Mouse (Mus musculus) right cerebral cortex, adult 2 months (tissue): Measurements from ENCODE around the gene Parvg.

Experiments used
- DNase-seq, 2 experiments: peaks; one replicate each; pipeline ENCODE4 v3.0.0; 2021 to 2022; ENCODE audit warnings: low spot score in 2 of 2

Parvg gene

DNA sequence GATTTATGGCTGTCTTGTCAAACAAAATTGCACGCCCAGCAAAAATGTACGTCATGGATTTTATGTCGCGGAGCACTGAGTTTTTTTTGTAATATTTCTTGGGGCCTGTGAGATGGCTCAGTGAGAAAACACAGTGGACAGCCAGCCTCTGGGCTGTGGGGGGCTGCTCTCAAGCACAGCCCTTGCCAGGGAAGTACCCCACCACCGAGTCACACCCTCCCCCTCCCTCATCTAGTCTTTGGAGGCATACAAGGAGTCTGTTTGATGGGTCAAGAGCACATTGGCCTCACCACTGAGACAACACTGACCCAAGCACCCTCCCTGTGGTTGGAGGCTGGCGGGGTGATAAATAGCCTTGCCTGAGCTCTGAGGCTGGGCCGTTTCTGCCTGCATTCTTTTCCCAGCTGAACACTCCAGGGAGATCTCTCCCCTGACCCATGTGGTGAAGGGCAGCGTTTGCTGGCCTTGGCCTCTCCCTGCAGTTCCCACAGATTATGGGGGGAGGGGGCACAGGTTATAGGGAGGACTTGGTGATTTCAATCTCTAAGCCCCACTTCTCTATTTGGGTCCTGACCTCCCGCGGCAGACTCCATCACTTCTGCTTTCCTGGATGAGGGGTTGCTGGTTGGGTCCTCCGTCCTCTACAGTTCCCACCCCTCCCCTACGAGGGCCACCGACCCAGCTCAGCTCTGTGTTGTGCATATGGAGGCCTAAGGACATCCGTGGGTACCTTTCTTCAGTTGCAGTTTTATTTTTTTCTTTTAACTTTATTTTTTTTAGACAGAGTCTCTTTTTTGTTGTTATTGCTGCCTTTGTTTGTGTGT, 26.3 kb downstream of the Parvg start:
- no peak for DNase-seq

DNA sequence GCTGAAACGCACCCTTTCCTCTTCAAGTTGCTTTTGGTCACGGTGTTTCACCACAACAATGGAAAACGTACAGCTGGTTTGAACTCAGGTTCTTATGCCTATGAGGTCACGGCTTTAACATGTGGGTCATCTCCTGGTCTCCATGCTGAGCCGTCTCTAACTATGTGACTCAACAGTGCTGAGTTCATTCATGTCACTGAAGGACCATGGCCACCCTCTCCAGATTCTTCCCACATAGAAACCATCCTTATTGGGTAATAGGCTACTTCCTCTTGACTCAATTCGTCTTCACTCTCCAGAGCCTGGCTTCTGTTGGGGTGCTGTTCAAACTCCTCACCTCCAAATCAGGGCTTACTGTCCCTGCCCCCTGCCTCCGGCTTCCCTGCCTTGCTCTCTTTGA, 27.5 kb downstream of the Parvg start:
- no peak for DNase-seq

DNA sequence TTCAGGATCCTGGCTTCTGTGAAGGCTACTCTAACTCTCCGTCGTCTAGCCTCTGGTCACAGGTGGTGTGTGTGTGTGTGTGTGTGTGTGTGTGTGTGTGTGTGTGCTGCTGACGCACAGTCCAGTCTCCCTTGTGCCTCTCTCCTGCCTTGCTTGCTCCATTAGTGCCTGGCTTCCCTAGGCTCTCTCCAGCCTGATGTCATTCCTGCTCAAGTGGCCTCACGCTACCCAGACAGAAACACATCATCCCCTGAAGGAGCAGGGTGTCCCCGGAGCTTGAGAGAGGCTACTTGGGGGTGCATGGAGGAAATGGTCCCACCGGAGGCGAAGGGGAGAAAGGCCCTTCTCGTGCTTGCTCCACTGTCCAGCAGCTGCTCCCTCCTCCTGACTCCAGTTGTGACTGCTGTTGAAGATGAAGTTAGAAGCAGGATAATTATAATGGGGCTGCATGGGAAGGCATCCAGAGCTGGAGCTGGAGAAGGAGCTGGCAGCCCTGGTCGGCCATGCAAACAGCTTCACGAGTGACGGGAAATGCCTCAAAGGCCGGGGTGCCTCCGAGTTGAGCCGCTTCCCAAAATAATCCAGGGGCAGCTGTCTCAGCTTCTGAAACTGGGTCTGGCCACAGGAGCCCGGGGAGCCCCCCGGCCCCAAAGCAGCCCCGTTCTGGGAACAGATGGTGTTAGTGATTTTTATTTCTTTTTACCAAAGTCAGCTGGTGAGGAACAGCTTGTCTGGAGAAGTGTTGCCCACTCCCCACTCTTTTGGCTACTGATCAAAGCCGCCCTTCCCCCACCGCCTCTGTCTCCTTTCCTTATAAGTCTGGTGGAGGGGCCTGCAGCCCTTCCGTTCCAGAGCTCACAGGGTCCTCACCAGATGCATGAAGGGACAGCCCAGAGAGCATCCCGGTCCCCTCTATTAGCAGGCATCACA, 28.4 kb downstream of the Parvg start:
- DNase-seq: peak; percentile 27 to 37

DNA sequence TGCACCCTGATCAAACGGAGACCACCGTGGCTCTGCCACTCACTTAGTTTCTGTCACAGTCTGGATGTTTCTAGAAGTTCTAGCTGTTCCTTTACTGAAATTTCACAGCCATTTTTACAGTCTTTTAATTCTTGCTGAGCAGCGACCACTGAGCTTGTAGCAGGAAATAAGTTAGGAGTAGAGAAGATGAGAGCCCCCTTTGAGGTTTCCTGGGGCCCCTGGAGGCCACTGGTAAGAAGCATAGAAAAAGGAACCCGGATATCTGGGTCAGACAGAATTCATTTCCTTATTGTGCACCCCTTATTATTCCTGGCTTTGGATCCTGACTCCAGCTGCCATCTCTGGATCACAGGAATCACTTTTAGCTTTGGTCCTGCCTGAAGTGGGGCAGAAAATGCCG, 31.3 kb downstream of the Parvg start:
- DNase-seq: no peak

DNA sequence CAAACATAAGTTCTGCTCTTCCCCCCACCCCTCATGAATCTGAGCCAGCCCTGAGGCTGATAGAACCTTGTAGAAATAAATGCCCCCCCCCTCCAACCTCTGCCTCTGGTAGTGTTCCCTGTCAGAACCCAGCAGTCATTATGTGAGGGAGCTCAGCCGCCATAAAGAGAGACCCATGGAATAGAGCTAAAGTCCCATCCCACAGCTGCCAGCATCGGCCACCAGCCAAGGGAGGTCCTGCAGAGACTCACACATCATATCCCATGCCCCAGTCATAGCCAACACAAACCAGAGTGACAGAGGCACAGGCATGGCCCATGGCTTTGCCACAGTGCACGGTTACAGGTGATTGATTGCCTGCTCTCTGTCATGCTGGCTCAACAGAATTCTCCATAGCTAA, 40.9 kb downstream of the Parvg start:
- no peak for DNase-seq

DNA sequence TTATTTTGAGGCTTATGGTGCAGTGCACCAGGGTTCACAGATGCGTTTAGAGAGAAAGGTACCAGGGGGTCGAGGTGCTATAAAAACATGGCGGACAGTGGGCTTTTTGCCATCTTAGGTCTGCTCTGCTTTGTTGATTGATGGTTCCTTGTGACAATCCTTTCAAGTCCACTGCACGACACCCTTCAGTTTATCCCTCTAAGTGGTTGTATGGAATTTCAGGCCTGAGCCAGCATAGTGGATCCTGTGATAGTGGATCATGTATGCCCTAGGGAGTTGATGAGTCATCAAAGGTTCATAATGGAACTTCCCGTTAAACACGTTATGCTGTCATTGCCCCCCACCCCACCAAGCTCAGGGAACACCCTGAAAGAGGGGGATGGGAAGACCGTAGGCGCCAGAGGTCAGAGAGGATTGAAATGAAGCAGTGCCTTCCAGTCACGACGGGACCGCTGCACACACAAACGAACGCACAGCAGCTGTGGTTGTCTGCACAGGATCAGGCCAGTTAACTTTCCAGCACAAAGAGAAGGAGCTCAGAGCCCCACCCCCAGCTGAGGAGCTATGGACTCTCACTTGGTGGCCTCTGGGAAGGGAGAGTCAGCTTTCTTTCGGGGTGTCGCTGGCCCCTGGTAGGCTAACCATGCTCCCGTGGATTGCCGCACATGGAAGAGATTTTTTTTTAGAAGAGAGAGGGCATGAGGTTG, 42.0 kb downstream of the Parvg start:
- DNase-seq: no peak

DNA sequence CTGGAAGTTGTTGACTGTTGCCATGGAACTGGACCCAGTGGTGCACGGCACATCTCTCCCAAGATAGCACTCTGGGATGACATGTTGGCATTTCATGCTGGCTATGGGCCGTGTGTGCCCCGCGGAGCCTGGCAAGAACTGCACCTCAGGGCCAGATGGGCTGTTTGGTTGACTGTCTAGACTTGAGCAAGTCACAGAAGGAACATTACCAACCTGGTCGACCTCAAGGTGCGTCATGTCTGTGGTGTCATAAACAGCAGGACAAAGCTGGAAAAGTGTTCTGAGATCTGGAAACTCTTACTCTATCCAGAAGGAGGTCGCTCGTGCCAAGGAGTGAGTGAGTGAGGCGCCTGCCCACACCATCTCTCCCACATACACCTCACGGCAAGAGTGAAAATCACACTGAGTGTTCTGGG, 42.8 kb downstream of the Parvg start:
- DNase-seq: peak; percentile 54 to 57

DNA sequence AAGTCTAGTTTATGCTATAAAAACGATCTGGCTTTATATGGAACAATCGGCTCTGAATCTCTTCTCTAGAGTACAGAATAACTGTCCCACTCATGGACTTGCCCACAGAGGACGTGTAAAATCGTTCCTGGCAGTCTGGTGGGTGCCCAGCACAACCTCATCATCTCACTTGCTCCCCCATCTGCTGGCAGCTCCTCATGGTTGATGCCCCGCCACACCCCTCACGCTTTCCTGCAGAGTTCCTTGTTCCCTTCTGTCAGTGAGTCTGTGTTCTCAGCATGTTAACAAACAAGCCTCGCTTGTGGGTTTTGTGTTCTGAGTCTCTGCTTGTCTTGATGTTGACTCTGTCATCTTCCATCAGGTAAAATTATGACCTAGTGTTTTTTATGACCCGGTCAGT, 43.6 kb downstream of the Parvg start:
- DNase-seq: no peak

DNA sequence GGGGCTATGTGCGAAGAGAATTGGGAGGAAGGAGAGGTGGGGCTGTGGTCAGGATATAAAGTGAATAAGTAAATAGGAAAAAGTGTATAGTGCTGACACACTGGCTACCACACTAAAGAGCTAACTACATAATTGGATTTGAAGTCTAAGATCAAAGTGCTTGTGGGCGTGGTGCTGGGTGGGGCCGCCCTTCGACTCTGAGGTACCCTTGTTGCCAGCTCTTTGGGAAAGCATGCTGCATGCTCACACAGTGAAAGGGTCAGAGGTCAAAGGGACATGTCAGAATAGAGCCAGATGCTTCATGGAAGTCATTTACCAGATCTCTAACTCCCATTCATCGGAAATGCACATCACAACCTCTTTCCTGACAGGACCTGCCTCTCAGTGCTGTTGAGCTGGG, 49.0 kb downstream of the Parvg start:
- no peak for DNase-seq

DNA sequence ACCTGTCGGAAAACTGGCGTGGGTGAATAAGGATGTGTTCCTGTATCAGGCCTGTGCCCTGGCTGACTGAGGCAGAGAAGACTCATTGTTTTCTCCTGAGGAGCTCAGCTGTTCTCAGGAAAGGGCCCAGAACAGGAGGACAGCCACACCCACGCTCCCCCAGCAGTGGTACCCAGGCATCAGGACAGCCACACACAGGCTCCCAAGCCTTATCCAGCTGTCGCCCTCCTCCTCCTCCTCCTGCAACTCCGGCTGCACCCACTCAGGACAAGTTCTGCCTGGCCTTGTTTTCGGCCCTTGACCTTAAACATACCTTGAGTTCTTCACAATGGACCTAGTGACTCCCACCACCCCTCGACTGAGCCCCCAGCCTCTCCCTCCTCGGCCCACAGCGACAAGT, 54.9 kb downstream of the Parvg start:
- DNase-seq: no peak

DNA sequence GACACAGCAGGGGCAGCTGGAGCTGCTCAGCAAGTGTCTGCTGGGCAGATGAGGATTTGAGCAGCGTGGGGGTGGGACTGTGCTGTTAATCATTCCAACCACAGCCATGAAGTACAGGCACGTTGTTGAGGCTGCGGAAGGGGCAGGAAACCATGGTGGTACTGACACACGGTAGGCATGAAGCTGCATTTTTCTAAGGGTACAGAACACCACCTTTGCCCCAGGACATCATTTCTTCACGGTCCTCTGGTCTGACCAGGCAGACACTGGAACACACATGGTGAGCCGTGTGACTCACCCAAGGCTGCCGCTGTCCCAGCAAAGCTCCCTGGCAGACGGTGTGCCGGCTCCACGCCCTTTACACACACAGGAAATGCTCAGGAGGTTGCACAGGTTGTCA, 56.4 kb downstream of the Parvg start:
- no peak for DNase-seq

DNA sequence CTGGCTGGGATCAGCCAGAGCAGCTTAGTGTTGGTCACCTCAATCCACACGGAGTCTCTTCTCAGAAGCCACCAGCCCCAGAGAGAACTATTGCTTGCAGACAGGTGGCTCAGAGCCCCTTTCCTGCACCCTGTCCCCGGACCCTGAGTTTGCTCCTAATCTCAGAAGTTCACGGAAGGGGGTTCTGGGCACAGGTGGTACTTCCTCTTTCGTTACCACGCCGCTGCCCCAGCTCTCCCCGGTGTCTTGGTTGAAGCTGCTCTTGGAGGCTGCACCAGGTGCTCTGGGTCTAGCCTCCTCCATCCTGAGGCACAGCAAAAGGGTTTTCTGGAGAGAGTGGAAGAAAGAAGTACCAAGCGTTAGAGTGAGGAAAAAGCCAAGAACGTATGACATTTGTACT, 60.2 kb downstream of the Parvg start:
- no peak for DNase-seq

DNA sequence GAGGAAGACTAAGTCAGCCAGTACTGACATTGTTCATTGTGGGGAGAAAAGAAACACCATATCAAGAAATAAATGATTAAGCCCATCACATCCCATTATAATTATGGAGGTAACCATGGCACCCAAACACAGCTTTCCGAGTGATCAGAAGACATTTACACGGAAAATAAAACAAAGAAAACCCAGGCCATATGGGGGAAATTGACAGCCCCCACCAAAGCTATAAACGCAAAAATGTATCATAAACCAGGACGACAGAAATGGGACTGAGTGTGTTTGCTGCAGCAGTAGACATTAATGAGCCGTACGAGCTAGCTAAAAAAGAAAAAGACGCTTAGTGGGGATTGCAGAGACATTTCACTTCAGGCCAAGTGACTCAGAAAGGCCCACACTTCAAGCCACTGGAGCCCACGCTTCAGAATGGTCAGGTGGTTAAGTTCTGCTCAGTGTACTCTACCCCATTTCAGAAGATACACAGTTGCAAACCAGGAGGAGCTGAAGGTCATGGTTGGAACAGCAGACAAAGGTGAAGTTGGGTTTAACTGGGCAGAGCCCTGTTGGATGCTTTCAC, 62.3 kb downstream of the Parvg start:
- DNase-seq: peak; percentile 27 to 33

DNA sequence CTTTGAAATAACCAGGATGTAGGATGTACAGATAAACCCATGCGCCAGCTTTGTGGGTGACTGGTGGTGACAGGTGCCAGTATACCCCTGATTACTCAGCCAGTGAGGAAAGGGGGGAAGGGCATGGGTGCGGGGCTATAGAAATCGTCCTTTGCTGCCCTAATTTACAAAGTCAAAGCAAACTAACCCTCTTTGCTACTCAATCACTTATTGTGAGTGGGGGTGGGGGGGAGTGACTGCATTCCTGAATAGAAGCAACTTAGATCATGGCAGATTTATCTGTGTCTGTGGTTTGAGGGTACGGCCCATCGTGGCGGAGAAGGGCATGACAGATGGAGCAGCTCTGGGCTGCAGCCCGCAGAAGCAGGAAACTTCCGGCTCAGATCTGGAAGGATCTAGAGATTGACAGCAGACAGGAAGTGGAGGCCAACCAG, 64.9 kb downstream of the Parvg start:
- no peak for DNase-seq

DNA sequence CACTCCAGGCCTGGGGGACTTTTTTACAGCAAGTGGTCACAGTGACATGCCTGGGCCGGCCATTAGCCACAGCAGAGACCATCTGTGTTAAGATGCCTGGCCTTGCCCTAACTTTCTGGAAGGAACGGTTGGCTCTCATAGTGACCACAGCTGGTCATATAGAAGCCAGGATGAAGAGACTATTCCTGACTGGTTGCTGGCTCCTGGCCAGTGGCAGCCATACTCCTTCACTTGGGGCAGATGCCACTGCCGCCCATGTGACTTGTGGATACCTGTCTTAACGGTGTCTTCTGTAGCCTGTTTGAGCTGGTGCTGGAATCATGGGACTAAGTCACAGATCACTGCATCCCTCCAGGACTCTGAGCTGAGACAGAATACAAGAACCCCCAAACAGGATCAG, 68.3 kb downstream of the Parvg start:
- DNase-seq: no peak
